Mouse (Mus musculus) stomach, postnatal 0 days (tissue): ENCODE results near the gene St3gal5.

Experiments used
- CTCF ChIP-seq: IDR thresholded peaks from 2 replicates; pipeline ENCODE4 v1.5.1; 2016; ENCODE audit warnings: antibody characterized with exemption, low read depth, mild to moderate bottlenecking, moderate library complexity
- EP300 ChIP-seq: optimal IDR thresholded peaks from 2 replicates; pipeline ENCODE3; 2016; ENCODE audit warnings: antibody characterized with exemption

DNA sequence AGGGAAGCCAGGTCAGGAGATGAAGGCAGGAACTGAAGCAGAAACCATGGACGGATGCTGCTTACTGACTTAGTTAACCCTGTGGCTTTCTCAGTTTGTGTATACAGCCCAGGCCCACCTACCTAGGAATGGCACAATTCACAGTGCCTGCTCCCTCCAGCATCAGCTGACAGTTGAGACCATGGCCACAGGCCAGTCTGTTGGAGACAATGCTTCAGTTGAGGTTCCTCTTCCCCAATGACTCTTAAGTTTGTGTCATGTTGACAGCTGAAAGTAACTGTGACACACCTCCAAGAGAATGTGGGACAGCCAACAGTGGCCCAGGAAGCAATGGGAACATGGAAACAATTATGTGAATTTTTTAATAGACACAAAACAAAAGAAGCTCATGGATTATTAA is 22.5 kb downstream of the St3gal5 start:
- TF ChIP-seq CTCF (no peak), EP300 (no peak)
